Mouse (Mus musculus) erythroblast, embryonic 14.5 days (primary cell): ENCODE data around the gene Erc2.

Experiments
- GATA1 ChIP-seq: IDR thresholded peaks from 2 replicates; pipeline ENCODE4 v1.6.1; 2012; ENCODE audit warnings: low read length, inconsistent platforms, mixed read lengths
- TAL1 ChIP-seq: IDR thresholded peaks from 3 replicates; pipeline ENCODE4 v1.6.1; 2012; ENCODE audit warnings: low read length, inconsistent platforms, mixed read lengths

- TF ChIP-seq TAL1 (no peak), GATA1 (no peak)
These were observed 640.5 kb downstream of the Erc2 start for GRCm38 (mm10) chr14:28262706-28263105.
